Comparison of ENCODE assay signal across 1 mouse cellular context in the genomic region with DNA sequence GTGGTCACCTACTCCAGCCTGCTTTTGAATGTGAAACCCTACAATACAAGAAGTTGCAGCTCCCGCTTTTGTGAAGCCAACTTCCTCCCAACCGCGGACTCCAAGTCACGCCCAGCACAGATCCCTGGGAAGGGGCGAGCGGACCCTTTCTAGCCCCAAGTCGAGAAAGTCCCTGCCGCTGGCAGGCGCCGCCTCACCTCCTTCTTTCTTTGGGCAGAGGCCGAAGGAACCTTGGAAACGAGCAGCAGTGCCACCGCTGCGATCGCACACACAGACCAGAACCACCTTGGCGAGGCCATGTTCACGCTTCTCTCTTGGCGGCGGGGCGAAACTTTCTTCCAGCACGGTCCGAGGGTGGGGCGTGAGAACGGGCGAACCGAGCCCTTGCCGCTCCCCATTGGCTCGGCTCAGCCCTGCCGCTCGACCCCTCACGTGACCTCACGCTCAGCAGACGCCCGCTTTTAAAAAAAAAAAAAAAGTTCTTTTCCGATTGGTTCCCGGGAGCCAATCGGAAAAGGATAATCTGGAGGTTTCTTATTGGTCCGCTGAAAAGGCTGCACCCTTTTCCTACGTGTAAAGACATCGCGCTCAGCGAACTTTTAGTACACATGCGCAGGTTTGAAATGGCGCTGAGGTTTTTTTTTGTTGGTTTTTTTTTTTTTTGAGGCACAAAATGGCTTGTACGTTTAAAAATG.
TF ChIP-seq lines count a peak whose summit lies in the region.

A gene (minus strand): TSS at position 442 of the 695 bp plus-strand sequence.

TF ChIP-seq in CH12.LX, 34 proteins besides CTCF, POLR2A, EP300 and RAD21 (continued from another document):
- TF ChIP-seq TCF12 (IDR thresholded peaks at IDR 0.05; ENCODE audit: low read depth, low read length) (peak; percentile 56; the same call in 1 of the 2 replicates), KAT2A (IDR thresholded peaks at IDR 0.05; ENCODE audit: insufficient replicate concordance, low read length) (no peak), USF1 (IDR thresholded peaks at IDR 0.05; ENCODE audit: low read depth, low read length) (peak; percentile 94), ZNF384 (IDR thresholded peaks at IDR 0.05; ENCODE audit: low read depth, low read length) (peak; percentile 98), MXI1 (IDR thresholded peaks at IDR 0.05; ENCODE audit: low read depth, low read length) (peak; percentile 10; the same call in 1 of the 2 replicates), IRF4 (IDR thresholded peaks at IDR 0.05; ENCODE audit: low read depth, low read length) (0 out of 2 replicates have a peak, but pooled peaks have one; percentile 4), USF2 (conservative IDR thresholded peaks at IDR 0.05; ENCODE audit: low read depth, low read length) (peak; percentile 90), JUND (conservative IDR thresholded peaks at IDR 0.05; ENCODE audit: low read depth, low read length) (0 out of 2 replicates have a peak, but pooled peaks have one; percentile 7), SIN3A (IDR thresholded peaks at IDR 0.05; ENCODE audit: low read length) (no peak; the same call in 1 of the 2 replicates), ZMIZ1 (IDR thresholded peaks at IDR 0.05; ENCODE audit: low read depth, low read length) (no peak; the same call in 1 of the 2 replicates), MAZ (IDR thresholded peaks at IDR 0.05; ENCODE audit: low read depth, low read length) (no peak), POLR2AphosphoS2 (IDR thresholded peaks at IDR 0.05; ENCODE audit: low read depth, low read length) (peak; percentile 15; the same call in 1 of the 2 replicates), GABPA (IDR thresholded peaks at IDR 0.05; ENCODE audit: insufficient replicate concordance, low read depth, low read length) (no peak), SMC3 (IDR thresholded peaks at IDR 0.05; ENCODE audit: low read depth, low read length) (no peak), HCFC1 (IDR thresholded peaks at IDR 0.05; ENCODE audit: low read depth, low read length) (no peak; the same call in none of the 2 replicates), MAFK (IDR thresholded peaks at IDR 0.05; ENCODE audit: insufficient replicate concordance, low read length) (no peak), NRF1 (IDR thresholded peaks at IDR 0.05; ENCODE audit: low read depth, low read length) (peak; percentile 83), MEF2A (IDR thresholded peaks at IDR 0.05; ENCODE audit: borderline replicate concordance, low read depth, low read length) (no peak), RCOR1 (conservative IDR thresholded peaks at IDR 0.05; ENCODE audit: low read depth, low read length) (no peak), NELFE (IDR thresholded peaks at IDR 0.05; ENCODE audit: low read depth, low read length) (0 out of 2 replicates have a peak, but pooled peaks have one; percentile 52), E2F4 (IDR thresholded peaks at IDR 0.05; ENCODE audit: insufficient replicate concordance, low read depth, low read length) (peak; percentile 72; the same call in 1 of the 2 replicates), UBTF (IDR thresholded peaks at IDR 0.05; ENCODE audit: low read depth, low read length) (no peak), ETS1 (conservative IDR thresholded peaks at IDR 0.05; ENCODE audit: low read depth, low read length) (no peak), ELF1 (IDR thresholded peaks at IDR 0.05; ENCODE audit: low read depth, low read length) (no peak), TBP (conservative IDR thresholded peaks at IDR 0.05; ENCODE audit: low read depth, low read length) (peak; percentile 65; the same call in 1 of the 2 replicates), PAX5 (IDR thresholded peaks at IDR 0.05; ENCODE audit: low read length) (no peak), MAX (IDR thresholded peaks at IDR 0.05; ENCODE audit: low read length) (peak; percentile 83), CHD2 (IDR thresholded peaks at IDR 0.05; ENCODE audit: low read length) (no peak), BHLHE40 (IDR thresholded peaks at IDR 0.05; ENCODE audit: low read depth, low read length) (peak; percentile 95), ZKSCAN1 (IDR thresholded peaks at IDR 0.05; ENCODE audit: borderline replicate concordance, low read depth, low read length) (no peak), ZC3H11A (IDR thresholded peaks at IDR 0.05; ENCODE audit: low read depth, low read length) (no peak)
